ENCODE assay signal across 9 mouse cellular contexts in genomic region chr9:114583812-114584182, GRCm38 (mm10). TPM values are rescaled to one million over a fixed set of nuclear protein-coding genes. Genes with fewer than 3 reads are reported as not detected.
DNase-seq lines count a peak whose midpoint lies in the region; ATAC-seq and TF ChIP-seq lines count a peak whose summit lies in the region.
"Had no signal": no experiment of that assay in that cellular context is flagged by ENCODE, and none has a peak within 500 bp of the region (broad histone marks: within the 10 kb centered on the region; RNA-seq: fewer than 3 reads in every experiment).

No protein-coding gene starts in this region.

- DNase-seq in ZHBTc4 (ENCODE audit: low read depth, low spot score), result peak; percentile 94
- DNase-seq in cerebellum, postnatal 10 days, result peak; percentile 82 to 83
- peak; percentile 80 for DNase-seq in gastrocnemius, adult 2 months
- peak; percentile 56 to 64 for DNase-seq in left cerebral cortex, postnatal 14 days (ENCODE audit: low spot score in 2 of 2)
- DNase-seq in right cerebral cortex, postnatal 14 days, result peak; percentile 67

- 2% methylated on average over 23 of the region's 23 CpGs for WGBS in hindbrain, embryonic 15.5 days

- peaks cover 14% of the 10 kb centered on the region for H3K36me3 ChIP-seq in hindbrain, embryonic 15.5 days
- peaks cover 33% of the 10 kb centered on the region for H3K36me3 ChIP-seq in megakaryocyte, embryonic 14.5 days (replicated peaks; ENCODE audit: low read length)

- H3K27me3 ChIP-seq in hindbrain, embryonic 15.5 days, result no peaks in the 10 kb centered on the region
- H3K27me3 ChIP-seq in megakaryocyte, embryonic 14.5 days (replicated peaks), result peaks cover 4% of the 10 kb centered on the region

- peak overlapping the region; percentile 59 for H3K27ac ChIP-seq in gastrocnemius, adult 2 months
- H3K27ac ChIP-seq in hindbrain, embryonic 15.5 days (replicated peaks), result no peak overlapping the region

- peak overlapping the region; percentile 74 for H3K4me3 ChIP-seq in gastrocnemius, adult 2 months
- H3K4me3 ChIP-seq in hindbrain, embryonic 15.5 days, result peak overlapping the region; percentile 20
- H3K4me3 ChIP-seq in megakaryocyte, embryonic 14.5 days (replicated peaks), result peak overlapping the region; percentile 87

- peak overlapping the region; percentile 59 for H3K4me2 ChIP-seq in hindbrain, embryonic 15.5 days

- ATAC-seq in hindbrain, embryonic 15.5 days (ENCODE audit: low FRiP score, low read depth), result 0 out of 2 replicates have a peak, but pooled peaks have one; percentile 31
- ATAC-seq in inflammation-experienced regulatory T-cells, adult 6 months, result no peak

- peaks cover 10% of the 10 kb centered on the region for H3K4me1 ChIP-seq in hindbrain, embryonic 15.5 days (replicated peaks)
- peaks cover 26% of the 10 kb centered on the region for H3K4me1 ChIP-seq in megakaryocyte, embryonic 14.5 days

- H3K9me3 ChIP-seq in hindbrain, embryonic 15.5 days, result no peaks in the 10 kb centered on the region
- no peaks in the 10 kb centered on the region for H3K9me3 ChIP-seq in megakaryocyte, embryonic 14.5 days

- no peak; the same call in 1 of the 2 replicates for TF ChIP-seq CTCF in gastrocnemius, adult 2 months (IDR thresholded peaks at IDR 0.05)

- H3K9ac ChIP-seq in hindbrain, embryonic 15.5 days, result 0 out of 2 replicates have a peak overlapping the region, but pooled peaks have one; percentile 36

- intact Hi-C loops in gastrocnemius, adult 2 months (cut with DNase I), result loop anchor here (5.0 kb wide), 2 partner anchors 81 to 166 kb away; partner anchors contain the start of gene Ccr4
- intact Hi-C loops in left cerebral cortex, postnatal 14 days (cut with DNase I), result loop anchor here (5.0 kb wide), 1 partner anchor 166 kb away; no protein-coding TSS in a partner anchor

RNA-seq across cellular contexts. Expression of gene Trim71, which starts 19.6 kb away (rescaled TPM):
- total RNA-seq in gastrocnemius, adult 2 months (2021), result not detected
- 0.26 and 0.32 TPM in 2 replicates for polyA plus RNA-seq in hindbrain, embryonic 15.5 days (2015; fragmentation: Nextera tagmentation; extraction: Ambion mirVana)
- total RNA-seq in left cerebral cortex, postnatal 14 days (2021), result under 1 TPM; 0.44 to 0.48 TPM
- polyA plus RNA-seq in megakaryocyte, embryonic 14.5 days (2012; ENCODE audit: insufficient read depth, low replicate concordance), result 0.28 TPM in 1 of 2 replicates, not detected in the other
- polyA plus RNA-seq in inflammation-experienced regulatory T-cells, adult 6 months (2017; shearing (Covaris generic)), result under 1 TPM in 1 of 3 experiments, not detected in 2; 0.04 TPM
- polyA plus RNA-seq: large intestine, adult 2 months had no signal

RNA-seq across cellular contexts. Expression of gene Cnot10, which starts 56.2 kb away (rescaled TPM):
- 10 to 100 TPM; 17.1 TPM for total RNA-seq in gastrocnemius, adult 2 months (2021)
- polyA plus RNA-seq in hindbrain, embryonic 15.5 days (2015; fragmentation: Nextera tagmentation; extraction: Ambion mirVana), result 50.2 and 53.2 TPM in 2 replicates
- 10 to 100 TPM; 49.7 to 50.5 TPM for total RNA-seq in left cerebral cortex, postnatal 14 days (2021)
- 7.8 and 9.6 TPM in 2 replicates for polyA plus RNA-seq in megakaryocyte, embryonic 14.5 days (2012; ENCODE audit: insufficient read depth, low replicate concordance)
- polyA plus RNA-seq in inflammation-experienced regulatory T-cells, adult 6 months (2017; shearing (Covaris generic)), result 10 to 100 TPM; 21.2 to 24.4 (median 23.6) TPM

Comparison
In these comparisons a context has a peak if more than half of its experiments do, and no peak if none do; other contexts are left out.
1. H3K4me3 ChIP-seq: peak in every context shown above with its lines; median percentile 87 in megakaryocyte, embryonic 14.5 days; 74 in gastrocnemius, adult 2 months; 20 in hindbrain, embryonic 15.5 days.